Mouse (Mus musculus): ENCODE data around the gene Bnipl.

DNA sequence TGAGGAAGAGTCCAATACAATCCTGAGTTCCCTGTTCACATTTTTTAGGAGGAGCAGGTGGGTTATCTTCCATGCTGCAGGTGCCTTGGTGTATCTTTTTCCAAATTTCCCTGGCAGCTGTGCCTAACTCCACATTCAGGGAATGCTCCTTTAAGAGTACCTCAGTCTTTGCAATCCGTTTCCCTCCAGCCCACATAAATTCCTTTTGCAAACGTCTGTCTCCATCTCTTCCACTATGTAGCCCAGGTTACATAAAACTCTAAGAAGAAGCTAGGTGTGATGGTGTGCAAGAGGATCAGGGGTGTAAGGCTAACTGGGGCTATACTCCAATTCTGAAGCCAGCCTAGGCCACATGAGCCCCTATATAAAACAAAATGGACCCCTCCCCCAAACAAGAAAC lies 7.9 kb downstream of the Bnipl start:
- TF ChIP-seq CTCF (IDR thresholded peaks at IDR 0.05; ENCODE audit: low read depth, low read length) (no peak), GATA1 (IDR thresholded peaks at IDR 0.05; ENCODE audit: borderline replicate concordance, low read length) (no peak), TAL1 (conservative IDR thresholded peaks at IDR 0.05; ENCODE audit: low read depth, low read length) (no peak), POLR2AphosphoS5 (IDR thresholded peaks at IDR 0.05; ENCODE audit: insufficient replicate concordance, low read depth, low read length) (no peak), GATA2 (IDR thresholded peaks at IDR 0.05; ENCODE audit: borderline replicate concordance, low read depth, low read length) (no peak)
